Mouse (Mus musculus) heart, embryonic 16.5 days (tissue): ENCODE measurements at regions not wholly inside any gene's neighbourhood (a gene's known extent, or its start where the extent isn't known, plus 50 kb on each side); places are given as distances from the start of the nearest gene placed in this dataset.

Experiments used
- ATAC-seq: fragments of 200-750 bp; cut with Nextera tagmentation; replicated peaks from 2 replicates; pipeline ENCODE4 v1.8.0; 2017; ENCODE audit warnings: moderate number of reproducible peaks; ENCODE audit not compliant: insufficient read depth, low FRiP score; ENCODE audit errors: extremely low read depth
- H3K27ac ChIP-seq: fragments of 300-500 bp; sonication (generic); 2 replicates; pipeline ENCODE4 v1.5.1; 2014; ENCODE audit warnings: mild to moderate bottlenecking, low read length, control low read depth, moderate library complexity
- H3K27me3 ChIP-seq: fragments of 300-500 bp; sonication (generic); 2 replicates; pipeline ENCODE4 v1.6.1; 2014; ENCODE audit warnings: low read length, mixed read lengths; ENCODE audit not compliant: control insufficient read depth, insufficient read depth
- H3K36me3 ChIP-seq: fragments of 300-500 bp; sonication (generic); 2 replicates; pipeline ENCODE4 v1.6.1; 2014; ENCODE audit not compliant: control insufficient read depth, insufficient read depth
- H3K4me1 ChIP-seq: fragments of 300-500 bp; sonication (generic); 2 replicates; pipeline ENCODE4 v1.6.1; 2014; ENCODE audit warnings: low read length, mixed read lengths; ENCODE audit not compliant: control insufficient read depth, insufficient read depth
- H3K4me2 ChIP-seq: fragments of 300-500 bp; sonication (generic); 2 replicates; pipeline ENCODE4 v1.6.1; 2014; ENCODE audit warnings: low read depth, mild to moderate bottlenecking, control low read depth, low read length
- H3K4me3 ChIP-seq: fragments of 300-500 bp; sonication (generic); 2 replicates; pipeline ENCODE4 v1.5.1; 2014; ENCODE audit warnings: mild to moderate bottlenecking, control low read depth, low read length
- H3K9ac ChIP-seq: fragments of 300-500 bp; sonication (generic); 2 replicates; pipeline ENCODE4 v1.6.1; 2014; ENCODE audit warnings: low read length, control low read depth
- H3K9me3 ChIP-seq: fragments of 300-500 bp; sonication (generic); replicated peaks from 2 replicates; pipeline ENCODE4 v1.6.1; 2016; ENCODE audit warnings: low read length; ENCODE audit not compliant: control insufficient read depth
- WGBS: fragments of 180-500 bp; shearing (Covaris S2); extraction: QIAGEN DNeasy Blood & Tissue Kit; methylation state at CpG from one replicate; pipeline ENCODE4 v1.1.7; 2014; 5-methylcytosine and 5-hydroxymethylcytosine counted together

GRCm38 (mm10) chr5:39426053-39426452 is 329.2 kb downstream of the Hs3st1 start:
- 47% methylated on average over 3 of the region's 3 CpGs for WGBS
- H3K4me2 ChIP-seq, result no peak overlapping the region
- no peak overlapping the region for H3K27ac ChIP-seq
- H3K4me1 ChIP-seq, result no peaks in the 10 kb centered on the region
- no peak overlapping the region for H3K4me3 ChIP-seq
- ATAC-seq, result no peak
- no peaks in the 10 kb centered on the region for H3K9me3 ChIP-seq
- H3K27me3 ChIP-seq, result no peaks in the 10 kb centered on the region
- H3K36me3 ChIP-seq, result no peaks in the 10 kb centered on the region
- no peak overlapping the region for H3K9ac ChIP-seq

- no peaks in the 10 kb centered on the region for H3K27me3 ChIP-seq
- no peak overlapping the region for H3K4me3 ChIP-seq
- 85% methylated on average over 9 of the region's 9 CpGs for WGBS
- no peaks in the 10 kb centered on the region for H3K36me3 ChIP-seq
- H3K4me1 ChIP-seq, result no peaks in the 10 kb centered on the region
- ATAC-seq, result no peak
- no peak overlapping the region for H3K9ac ChIP-seq
- no peak overlapping the region for H3K27ac ChIP-seq
- no peak overlapping the region for H3K4me2 ChIP-seq
- no peaks in the 10 kb centered on the region for H3K9me3 ChIP-seq
Measured at GRCm38 (mm10) chr5:39423720-39424119, 331.6 kb downstream of the Hs3st1 start.

DNA sequence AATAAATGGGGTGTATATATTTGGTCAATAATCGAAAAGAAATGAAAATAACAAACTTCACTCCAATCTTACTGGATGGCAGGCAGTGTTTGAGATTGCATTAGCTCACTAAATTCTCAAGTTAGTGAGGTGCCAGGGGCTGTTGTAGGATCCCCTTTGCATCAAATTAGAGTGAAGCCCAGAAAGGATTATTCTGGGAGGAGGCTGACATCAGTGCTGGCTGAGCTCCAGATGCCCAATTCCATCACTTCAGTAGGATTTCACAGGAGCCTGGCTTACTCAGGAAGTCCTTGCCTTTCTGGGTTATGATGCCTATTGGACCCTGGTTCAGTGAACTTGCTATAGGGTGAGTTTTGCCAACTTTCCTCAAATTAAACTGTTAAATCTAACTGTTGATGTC is 336.5 kb downstream of the Hs3st1 start:
- no peak overlapping the region for H3K27ac ChIP-seq
- no peak for ATAC-seq
- H3K4me1 ChIP-seq, result no peaks in the 10 kb centered on the region
- 74% methylated on average over 1 of the region's 1 CpGs for WGBS
- H3K9me3 ChIP-seq, result no peaks in the 10 kb centered on the region
- H3K36me3 ChIP-seq, result no peaks in the 10 kb centered on the region
- no peak overlapping the region for H3K4me3 ChIP-seq
- no peaks in the 10 kb centered on the region for H3K27me3 ChIP-seq
- no peak overlapping the region for H3K4me2 ChIP-seq
- no peak overlapping the region for H3K9ac ChIP-seq

- Histone ChIP-seq H3K9ac (no peak overlapping the region), H3K27ac (no peak overlapping the region), H3K9me3 (no peaks in the 10 kb centered on the region), H3K36me3 (no peaks in the 10 kb centered on the region), H3K27me3 (no peaks in the 10 kb centered on the region), H3K4me2 (no peak overlapping the region), H3K4me3 (no peak overlapping the region), H3K4me1 (no peaks in the 10 kb centered on the region)
- no peak for ATAC-seq
- 77% methylated on average over 3 of the region's 3 CpGs for WGBS
Measured at GRCm38 (mm10) chr5:39417845-39418154, 337.5 kb downstream of the Hs3st1 start.

DNA sequence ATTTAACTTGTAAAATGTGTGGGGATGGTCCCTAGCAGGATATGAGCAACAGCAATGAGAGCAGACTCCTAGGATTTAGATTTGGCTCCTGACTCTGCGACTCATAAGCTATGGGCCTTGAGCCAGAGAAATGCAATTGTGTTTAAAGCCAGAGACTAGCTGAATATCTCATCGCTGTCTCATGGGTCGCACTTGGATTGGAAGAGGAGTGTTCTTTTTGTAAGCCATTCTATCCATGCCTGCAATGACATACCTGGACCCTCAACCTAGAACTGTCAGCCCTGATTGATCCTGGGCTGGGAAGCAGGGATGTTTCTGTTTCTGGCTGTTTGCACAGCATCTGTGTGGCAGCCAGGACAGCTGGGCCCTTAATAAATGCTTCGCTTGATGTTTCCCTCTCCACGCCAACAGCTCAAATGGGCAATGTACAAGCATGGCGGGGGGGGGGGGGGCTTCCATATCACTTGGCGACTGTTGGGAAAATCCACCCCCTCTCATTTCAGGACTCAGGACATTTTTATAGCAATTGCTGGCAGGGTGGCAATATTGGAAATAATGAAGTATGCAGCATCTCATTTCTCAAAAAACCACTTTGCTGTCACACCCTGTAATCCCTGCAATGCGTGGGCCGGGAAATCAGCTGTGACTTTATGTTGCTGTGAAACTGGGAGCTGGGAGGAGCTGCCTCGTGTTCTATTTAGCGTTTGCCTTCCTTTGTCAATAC is 338.0 kb downstream of the Hs3st1 start:
- Histone ChIP-seq H3K9me3 (no peaks in the 10 kb centered on the region), H3K9ac (no peak overlapping the region), H3K4me2 (no peak overlapping the region), H3K27me3 (no peaks in the 10 kb centered on the region), H3K36me3 (no peaks in the 10 kb centered on the region), H3K4me3 (no peak overlapping the region), H3K4me1 (no peaks in the 10 kb centered on the region), H3K27ac (no peak overlapping the region)
- ATAC-seq, result no peak
- 76% methylated on average over 11 of the region's 11 CpGs for WGBS

DNA sequence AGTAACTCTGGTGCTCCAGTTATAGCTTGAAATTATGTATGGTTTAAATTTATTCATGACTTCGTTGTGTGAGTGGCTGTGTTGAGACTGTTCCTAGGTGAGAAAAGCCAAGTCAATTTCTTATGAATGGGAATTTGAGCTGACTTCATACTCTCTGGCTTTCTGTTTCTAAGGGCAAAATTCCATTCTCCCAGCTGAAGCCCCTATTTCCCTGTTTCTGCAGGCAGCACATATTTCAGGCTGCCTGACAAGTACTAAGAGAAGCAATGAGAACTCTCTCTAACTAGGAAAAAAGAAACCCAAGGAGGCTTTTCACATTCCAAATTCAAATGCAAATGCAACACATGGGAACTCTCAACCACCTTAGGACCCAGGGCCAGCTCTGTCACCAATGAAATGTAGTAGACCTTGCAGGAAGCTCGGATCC is 338.7 kb downstream of the Hs3st1 start:
- H3K27me3 ChIP-seq, result no peaks in the 10 kb centered on the region
- H3K27ac ChIP-seq, result no peak overlapping the region
- no peak overlapping the region for H3K9ac ChIP-seq
- H3K36me3 ChIP-seq, result no peaks in the 10 kb centered on the region
- H3K4me1 ChIP-seq, result no peaks in the 10 kb centered on the region
- H3K4me3 ChIP-seq, result no peak overlapping the region
- 55% methylated on average over 2 of the region's 2 CpGs for WGBS
- ATAC-seq, result no peak
- H3K4me2 ChIP-seq, result no peak overlapping the region
- no peaks in the 10 kb centered on the region for H3K9me3 ChIP-seq

- WGBS, result 60% methylated on average over 5 of the region's 5 CpGs
Measured at GRCm38 (mm10) chr5:39412756-39413155, 342.5 kb downstream of the Hs3st1 start.

DNA sequence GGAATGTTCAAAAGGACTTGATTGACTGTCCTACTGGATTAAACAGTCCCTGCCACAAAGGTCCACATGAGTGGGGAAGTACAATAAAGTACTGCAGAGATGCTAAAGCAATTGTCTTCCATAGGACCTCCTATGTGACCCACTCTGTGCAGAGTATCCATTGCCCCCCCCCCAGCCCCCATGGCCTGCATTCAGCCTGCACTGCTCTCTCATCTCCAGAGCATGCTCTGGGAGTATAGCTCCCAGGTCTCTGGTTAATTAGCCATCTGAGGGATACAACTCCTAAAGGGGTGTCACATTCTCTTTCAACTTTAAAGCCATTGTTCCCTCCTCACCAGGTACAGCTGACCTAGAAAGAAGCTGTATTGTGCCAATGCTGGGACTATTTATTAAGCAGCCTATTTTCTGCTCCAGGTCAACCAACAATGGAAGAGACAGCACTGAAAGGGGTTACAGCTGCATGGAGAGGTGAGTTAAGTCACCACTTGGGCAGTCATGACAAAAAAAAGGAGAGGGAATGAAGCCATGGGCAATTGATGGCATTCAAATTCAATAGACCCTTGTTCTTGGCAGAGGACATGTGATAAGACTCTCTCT is 364.8 kb downstream of the Hs3st1 start:
- H3K9me3 ChIP-seq, result no peaks in the 10 kb centered on the region
- no peaks in the 10 kb centered on the region for H3K36me3 ChIP-seq
- no peak overlapping the region for H3K4me2 ChIP-seq
- ATAC-seq, result no peak
- H3K27ac ChIP-seq, result no peak overlapping the region
- H3K9ac ChIP-seq, result no peak overlapping the region
- H3K4me1 ChIP-seq, result peaks cover 4% of the 10 kb centered on the region; the same call in 1 of the 2 replicates
- no peak overlapping the region for H3K4me3 ChIP-seq
- no peaks in the 10 kb centered on the region for H3K27me3 ChIP-seq

More at GRCm38 (mm10) chr5:39412756-39413155, 342.5 kb downstream of the Hs3st1 start:
- Histone ChIP-seq H3K4me3 (no peak overlapping the region), H3K4me2 (no peak overlapping the region), H3K9me3 (no peaks in the 10 kb centered on the region), H3K9ac (no peak overlapping the region), H3K27me3 (no peaks in the 10 kb centered on the region), H3K4me1 (no peaks in the 10 kb centered on the region), H3K36me3 (no peaks in the 10 kb centered on the region), H3K27ac (no peak overlapping the region)
- ATAC-seq, result no peak

- H3K4me2 ChIP-seq, result no peak overlapping the region
- no peaks in the 10 kb centered on the region for H3K4me1 ChIP-seq
- no peaks in the 10 kb centered on the region for H3K36me3 ChIP-seq
- no peak for ATAC-seq
- 91% methylated on average over 2 of the region's 2 CpGs for whole genome bisulfite sequencing
- no peak overlapping the region for H3K4me3 ChIP-seq
- H3K9ac ChIP-seq, result no peak overlapping the region
- H3K9me3 ChIP-seq, result no peaks in the 10 kb centered on the region
- no peak overlapping the region for H3K27ac ChIP-seq
- no peaks in the 10 kb centered on the region for H3K27me3 ChIP-seq
Measured at GRCm38 (mm10) chr5:39384410-39384809, 370.9 kb downstream of the Hs3st1 start.
